ENCODE assay signal across 27 mouse cellular contexts in the genomic region with DNA sequence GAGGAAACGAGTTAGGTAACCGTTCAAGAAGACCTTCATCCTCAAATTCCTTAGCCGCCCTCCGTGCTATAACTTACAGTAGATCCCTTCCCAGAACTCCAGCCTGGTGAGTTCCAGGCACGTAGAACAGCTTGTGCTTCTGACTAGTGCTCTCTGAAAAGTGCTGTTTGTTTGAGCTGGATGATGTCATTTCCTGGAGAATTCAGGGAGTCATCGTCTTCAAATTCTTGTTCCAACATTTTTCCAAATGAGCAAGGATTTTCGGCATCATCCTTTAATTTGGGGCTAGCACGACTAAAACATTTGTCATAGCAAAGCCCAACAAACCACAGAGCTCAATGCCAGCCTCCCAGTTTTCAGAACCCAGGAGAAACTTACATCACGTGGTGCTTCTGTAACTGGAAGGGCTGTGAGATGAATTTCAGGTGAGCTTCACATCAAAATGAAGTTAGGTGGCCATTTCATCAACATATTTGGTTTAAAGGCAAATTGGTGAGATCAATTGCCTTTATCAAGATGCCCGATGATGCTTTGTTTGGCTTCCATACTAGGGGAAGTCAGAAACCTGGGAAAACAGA.
DNase-seq lines count a peak whose midpoint lies in the region; ATAC-seq and TF ChIP-seq lines count a peak whose summit lies in the region.
"Had no signal": no experiment of that assay in that cellular context is flagged by ENCODE, and none has a peak within 500 bp of the region (broad histone marks: within the 10 kb centered on the region; RNA-seq: fewer than 3 reads in every experiment).

No protein-coding gene starts in this region.

- TF ChIP-seq POLR2A in cortical plate, adult 2 months (IDR thresholded peaks at IDR 0.05; ENCODE audit: extremely low read depth, insufficient read depth, low read length) = no peak

- H3K27me3 ChIP-seq in forebrain, embryonic 15.5 days = no peaks in the 10 kb centered on the region
- no peaks in the 10 kb centered on the region for H3K27me3 ChIP-seq in forebrain, embryonic 12.5 days
- no peaks in the 10 kb centered on the region for H3K27me3 ChIP-seq in hindbrain, embryonic 10.5 days (ENCODE audit: insufficient read depth, poor library complexity, severe bottlenecking)
- H3K27me3 ChIP-seq in intestine, embryonic 15.5 days (replicated peaks) = no peaks in the 10 kb centered on the region
- H3K27me3 ChIP-seq: heart, embryonic 15.5 days; hindbrain, embryonic 12.5 days; limb, embryonic 15.5 days; liver, embryonic 13.5 days; neural tube, embryonic 15.5 days had no signal

- no peak for DNase-seq in left cerebral cortex, adult 2 months (ENCODE audit: extremely low spot score in 1 of 2, low spot score in 2 of 2)
- DNase-seq in left cerebral cortex, postnatal 10 days (ENCODE audit: extremely low spot score in 1 of 2, low spot score in 2 of 2) = no peak
- DNase-seq in 3T3-L1 (ENCODE audit: low read depth, low spot score) = peak; percentile 51
- no peak for DNase-seq in hindbrain, embryonic 10.5 days (ENCODE audit: low spot score)
- DNase-seq: adrenal gland, postnatal 25 days; cerebellum, adult 18-20 months; cerebellum, postnatal 10 days; kidney, adult 8-10 months; liver, embryonic 13.5 days; lung, adult 18-20 months; lung, postnatal 14 days; midbrain, embryonic 14.5 days had no signal

- H3K9me3 ChIP-seq in forebrain, embryonic 15.5 days = no peaks in the 10 kb centered on the region
- H3K9me3 ChIP-seq in forebrain, embryonic 12.5 days = no peaks in the 10 kb centered on the region
- no peaks in the 10 kb centered on the region for H3K9me3 ChIP-seq in hindbrain, embryonic 10.5 days
- no peaks in the 10 kb centered on the region for H3K9me3 ChIP-seq in intestine, embryonic 15.5 days
- H3K9me3 ChIP-seq: heart, embryonic 10.5 days; heart, embryonic 15.5 days; hindbrain, embryonic 12.5 days; limb, embryonic 10.5 days; limb, embryonic 15.5 days; liver, embryonic 13.5 days; neural tube, embryonic 15.5 days had no signal

- 84% methylated on average over 10 of the region's 10 CpGs for WGBS in forebrain, embryonic 15.5 days
- WGBS in forebrain, embryonic 12.5 days = 85% methylated on average over 10 of the region's 10 CpGs
- WGBS in hindbrain, embryonic 10.5 days = 84% methylated on average over 10 of the region's 10 CpGs
- WGBS in intestine, embryonic 15.5 days = 69% methylated on average over 10 of the region's 10 CpGs

- 0 out of 2 replicates have a peak overlapping the region, but pooled peaks have one; percentile 11 for H3K27ac ChIP-seq in forebrain, embryonic 15.5 days (replicated peaks)
- H3K27ac ChIP-seq in forebrain, embryonic 12.5 days = no peak overlapping the region
- peak overlapping the region; percentile 89 for H3K27ac ChIP-seq in left cerebral cortex, adult 2 months
- peak overlapping the region; percentile 85 for H3K27ac ChIP-seq in cortical plate, adult 2 months (ENCODE audit: insufficient read depth, low read length)
- H3K27ac ChIP-seq in hindbrain, embryonic 10.5 days = no peak overlapping the region
- H3K27ac ChIP-seq in intestine, embryonic 15.5 days = no peak overlapping the region
- H3K27ac ChIP-seq: heart, embryonic 10.5 days; heart, embryonic 15.5 days; hindbrain, embryonic 12.5 days; hindbrain, postnatal 0 days; kidney, postnatal 0 days; limb, embryonic 10.5 days; limb, embryonic 15.5 days; liver, embryonic 13.5 days; neural tube, embryonic 15.5 days; stomach, postnatal 0 days had no signal

- H3K36me3 ChIP-seq in forebrain, embryonic 15.5 days = no peaks in the 10 kb centered on the region
- H3K36me3 ChIP-seq in forebrain, embryonic 12.5 days (replicated peaks) = no peaks in the 10 kb centered on the region
- no peaks in the 10 kb centered on the region for H3K36me3 ChIP-seq in hindbrain, embryonic 10.5 days
- no peaks in the 10 kb centered on the region for H3K36me3 ChIP-seq in intestine, embryonic 15.5 days
- H3K36me3 ChIP-seq: heart, embryonic 10.5 days; heart, embryonic 15.5 days; hindbrain, embryonic 12.5 days; limb, embryonic 10.5 days; limb, embryonic 15.5 days; liver, embryonic 13.5 days; neural tube, embryonic 15.5 days had no signal

- no peak for TF ChIP-seq CTCF in left cerebral cortex, adult 2 months (IDR thresholded peaks at IDR 0.05)
- no peak for TF ChIP-seq CTCF in cortical plate, adult 2 months (IDR thresholded peaks at IDR 0.05; ENCODE audit: extremely low read depth, insufficient read depth, low read length)

- H3K4me2 ChIP-seq in forebrain, embryonic 15.5 days (replicated peaks) = no peak overlapping the region
- H3K4me2 ChIP-seq in forebrain, embryonic 12.5 days = no peak overlapping the region
- H3K4me2 ChIP-seq in intestine, embryonic 15.5 days (replicated peaks) = no peak overlapping the region
- H3K4me2 ChIP-seq: heart, embryonic 15.5 days; hindbrain, embryonic 12.5 days; limb, embryonic 15.5 days; liver, embryonic 13.5 days; neural tube, embryonic 15.5 days had no signal

- H3K4me3 ChIP-seq in forebrain, embryonic 15.5 days = no peak overlapping the region
- no peak overlapping the region for H3K4me3 ChIP-seq in forebrain, embryonic 12.5 days (replicated peaks)
- H3K4me3 ChIP-seq in left cerebral cortex, adult 2 months = no peak overlapping the region
- no peak overlapping the region for H3K4me3 ChIP-seq in cortical plate, adult 2 months (ENCODE audit: insufficient read depth, low read length)
- H3K4me3 ChIP-seq in hindbrain, embryonic 10.5 days = no peak overlapping the region
- H3K4me3 ChIP-seq in intestine, embryonic 15.5 days (replicated peaks) = no peak overlapping the region
- H3K4me3 ChIP-seq: heart, embryonic 10.5 days; heart, embryonic 15.5 days; hindbrain, embryonic 12.5 days; limb, embryonic 10.5 days; limb, embryonic 15.5 days; liver, embryonic 13.5 days; neural tube, embryonic 15.5 days had no signal

- no peak overlapping the region for H3K9ac ChIP-seq in forebrain, embryonic 15.5 days (replicated peaks)
- no peak overlapping the region for H3K9ac ChIP-seq in forebrain, embryonic 12.5 days
- no peak overlapping the region for H3K9ac ChIP-seq in intestine, embryonic 15.5 days
- H3K9ac ChIP-seq: heart, embryonic 15.5 days; hindbrain, embryonic 12.5 days; limb, embryonic 15.5 days; liver, embryonic 13.5 days; neural tube, embryonic 15.5 days had no signal

- intact Hi-C loops in left cerebral cortex, adult 2 months (cut with DNase I) = loop anchor here (1.0 kb wide), 3 partner anchors 98 to 349 kb away; no protein-coding TSS in a partner anchor
- intact Hi-C loops in left cerebral cortex, postnatal 10 days (cut with DNase I) = no loop called here

- no peak for ATAC-seq in forebrain, embryonic 15.5 days (replicated peaks)
- no peak for ATAC-seq in forebrain, embryonic 12.5 days (ENCODE audit: low FRiP score)
- ATAC-seq in intestine, embryonic 15.5 days = no peak
- ATAC-seq: forebrain, embryonic 14.5 days; hindbrain, postnatal 0 days; intestine, embryonic 16.5 days had no signal

- no peaks in the 10 kb centered on the region for H3K4me1 ChIP-seq in forebrain, embryonic 15.5 days
- no peaks in the 10 kb centered on the region for H3K4me1 ChIP-seq in forebrain, embryonic 12.5 days
- H3K4me1 ChIP-seq in cortical plate, adult 2 months (ENCODE audit: control insufficient read depth, insufficient read depth, low read length) = peaks cover 2% of the 10 kb centered on the region
- no peaks in the 10 kb centered on the region for H3K4me1 ChIP-seq in hindbrain, embryonic 10.5 days (replicated peaks)
- no peaks in the 10 kb centered on the region for H3K4me1 ChIP-seq in intestine, embryonic 15.5 days (replicated peaks)
- H3K4me1 ChIP-seq: heart, embryonic 10.5 days; heart, embryonic 15.5 days; hindbrain, embryonic 12.5 days; limb, embryonic 10.5 days; limb, embryonic 15.5 days; liver, embryonic 13.5 days; neural tube, embryonic 15.5 days had no signal

Comparison
In these comparisons a context has a peak if more than half of its experiments do, and no peak if none do; other contexts are left out.
1. H3K27ac ChIP-seq: peak in forebrain, embryonic 15.5 days (single experiment), left cerebral cortex, adult 2 months (single experiment) and cortical plate, adult 2 months (single experiment); none in forebrain, embryonic 12.5 days (single experiment), hindbrain, embryonic 10.5 days (single experiment) and intestine, embryonic 15.5 days (single experiment).